In the genomic region with DNA sequence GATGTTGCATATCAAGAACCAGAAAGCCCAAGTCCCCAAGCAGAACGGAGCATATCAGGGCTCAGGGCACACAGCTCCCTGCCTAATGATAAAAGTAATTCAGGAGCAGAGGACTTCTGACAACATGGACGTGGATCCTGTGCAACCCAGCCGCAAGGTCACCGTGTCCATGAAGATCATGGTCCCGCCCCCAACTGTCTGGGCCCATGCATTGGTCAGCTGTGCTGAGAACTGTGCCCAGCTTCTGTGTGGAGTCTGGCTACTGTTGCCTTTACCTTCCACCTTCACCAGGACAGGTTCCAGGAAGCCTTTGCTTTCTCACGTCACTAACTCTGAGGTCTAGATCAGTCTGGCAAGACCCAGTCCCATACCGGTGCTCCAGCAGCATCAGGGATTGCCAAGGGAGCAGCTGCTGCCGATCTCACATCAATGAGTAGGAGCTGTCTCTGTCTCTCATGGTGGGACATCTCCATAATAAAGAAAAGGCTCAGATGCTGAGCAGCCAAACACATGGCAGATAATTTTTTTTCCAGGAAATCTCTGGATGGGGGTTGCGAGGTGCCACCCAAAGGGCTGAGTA, we compare ENCODE assay signal across 20 mouse cellular contexts. TPM values are rescaled to one million over a fixed set of nuclear protein-coding genes. Genes with fewer than 3 reads are reported as not detected.
DNase-seq lines count a peak whose midpoint lies in the region; ATAC-seq and TF ChIP-seq lines count a peak whose summit lies in the region.
"Had no signal": no experiment of that assay in that cellular context is flagged by ENCODE, and none has a peak within 500 bp of the region (broad histone marks: within the 10 kb centered on the region; RNA-seq: fewer than 3 reads in every experiment).

No protein-coding gene starts in this region.

- no peaks in the 10 kb centered on the region for H3K36me3 ChIP-seq in hindbrain, embryonic 10.5 days
- no peaks in the 10 kb centered on the region for H3K36me3 ChIP-seq in hindbrain, postnatal 0 days (ENCODE audit: insufficient read depth, low read length)
- no peaks in the 10 kb centered on the region for H3K36me3 ChIP-seq in testis, adult 2 months (ENCODE audit: control insufficient read depth, insufficient read depth, low read length)
- no peaks in the 10 kb centered on the region for H3K36me3 ChIP-seq in intestine, postnatal 0 days (ENCODE audit: control insufficient read depth, insufficient read depth)
- H3K36me3 ChIP-seq in stomach, postnatal 0 days (ENCODE audit: control insufficient read depth, insufficient read depth, low read length), result no peaks in the 10 kb centered on the region
- H3K36me3 ChIP-seq: limb, embryonic 13.5 days; midbrain, embryonic 15.5 days had no signal

- H3K9me3 ChIP-seq in hindbrain, embryonic 10.5 days, result no peaks in the 10 kb centered on the region
- no peaks in the 10 kb centered on the region for H3K9me3 ChIP-seq in hindbrain, postnatal 0 days (ENCODE audit: low read length)
- H3K9me3 ChIP-seq in intestine, postnatal 0 days (ENCODE audit: control insufficient read depth), result no peaks in the 10 kb centered on the region
- H3K9me3 ChIP-seq in stomach, postnatal 0 days (ENCODE audit: control insufficient read depth, low read length), result no peaks in the 10 kb centered on the region
- H3K9me3 ChIP-seq: forebrain, embryonic 13.5 days; limb, embryonic 13.5 days; midbrain, embryonic 15.5 days had no signal

- no peak overlapping the region for H3K9ac ChIP-seq in hindbrain, postnatal 0 days (replicated peaks; ENCODE audit: low read length)
- H3K9ac ChIP-seq in intestine, postnatal 0 days (ENCODE audit: low read depth, low read length), result no peak overlapping the region
- no peak overlapping the region for H3K9ac ChIP-seq in stomach, postnatal 0 days (ENCODE audit: low read length)
- H3K9ac ChIP-seq: forebrain, embryonic 13.5 days; limb, embryonic 13.5 days; lung, embryonic 14.5 days; midbrain, embryonic 15.5 days had no signal

- no peak for TF ChIP-seq EP300 in stomach, postnatal 0 days (optimal IDR thresholded peaks at IDR 0.05)

- no peaks in the 10 kb centered on the region for H3K27me3 ChIP-seq in hindbrain, embryonic 10.5 days (ENCODE audit: insufficient read depth, poor library complexity, severe bottlenecking)
- H3K27me3 ChIP-seq in hindbrain, postnatal 0 days (ENCODE audit: insufficient read depth, low read length), result no peaks in the 10 kb centered on the region
- H3K27me3 ChIP-seq in testis, adult 2 months (ENCODE audit: control insufficient read depth, insufficient read depth, low read length), result no peaks in the 10 kb centered on the region
- no peaks in the 10 kb centered on the region for H3K27me3 ChIP-seq in intestine, postnatal 0 days (replicated peaks; ENCODE audit: control insufficient read depth, insufficient read depth, low read length)
- H3K27me3 ChIP-seq in stomach, postnatal 0 days (ENCODE audit: control insufficient read depth, insufficient read depth, low read length), result no peaks in the 10 kb centered on the region
- H3K27me3 ChIP-seq: forebrain, embryonic 13.5 days; limb, embryonic 13.5 days; midbrain, embryonic 15.5 days had no signal

- no peak for TF ChIP-seq CTCF in hindbrain, postnatal 0 days (IDR thresholded peaks at IDR 0.05; ENCODE audit: low read depth)
- no peak for TF ChIP-seq CTCF in testis, adult 2 months (IDR thresholded peaks at IDR 0.05; ENCODE audit: control insufficient read depth, insufficient read depth, insufficient replicate concordance, low read depth, low read length)
- no peak for TF ChIP-seq CTCF in intestine, postnatal 0 days (IDR thresholded peaks at IDR 0.05; ENCODE audit: low read depth)
- no peak for TF ChIP-seq CTCF in stomach, postnatal 0 days (IDR thresholded peaks at IDR 0.05; ENCODE audit: low read depth)
- TF ChIP-seq CTCF in layer of hippocampus, adult 2 months (conservative IDR thresholded peaks at IDR 0.05), result no peak

- no peak overlapping the region for H3K4me2 ChIP-seq in hindbrain, postnatal 0 days (ENCODE audit: low read depth, low read length)
- peak overlapping the region; percentile 47 for H3K4me2 ChIP-seq in intestine, postnatal 0 days (replicated peaks; ENCODE audit: low read depth)
- H3K4me2 ChIP-seq in stomach, postnatal 0 days (replicated peaks; ENCODE audit: low read depth), result no peak overlapping the region
- H3K4me2 ChIP-seq: forebrain, embryonic 13.5 days; limb, embryonic 13.5 days; lung, embryonic 14.5 days; midbrain, embryonic 15.5 days had no signal

- TF ChIP-seq POLR2A in testis, adult 2 months (IDR thresholded peaks at IDR 0.05; ENCODE audit: control insufficient read depth, low read depth, low read length), result no peak

- WGBS in hindbrain, embryonic 10.5 days, result 86% methylated on average over 9 of the region's 9 CpGs
- 71% methylated on average over 9 of the region's 9 CpGs for WGBS in hindbrain, postnatal 0 days
- 56% methylated on average over 9 of the region's 9 CpGs for WGBS in intestine, postnatal 0 days
- 71% methylated on average over 9 of the region's 9 CpGs for WGBS in stomach, postnatal 0 days

- no peak for ATAC-seq in hindbrain, postnatal 0 days
- ATAC-seq in intestine, postnatal 0 days, result peak; percentile 9; the same call in 1 of the 2 replicates
- peak; percentile 66 for ATAC-seq in stomach, postnatal 0 days (ENCODE audit: low FRiP score, low TSS enrichment)
- ATAC-seq: forebrain, embryonic 13.5 days; hindbrain, embryonic 16.5 days; midbrain, embryonic 15.5 days had no signal

- DNase-seq in hindbrain, embryonic 10.5 days (ENCODE audit: low spot score), result no peak
- no peak for DNase-seq in hindbrain, postnatal 0 days (ENCODE audit: low spot score)
- DNase-seq in testis, postnatal 10 days (ENCODE audit: low spot score), result no peak
- peak; percentile 62 for DNase-seq in stomach, postnatal 0 days (ENCODE audit: low spot score)
- DNase-seq in adrenal gland, adult 8-10 months, result no peak
- DNase-seq in layer of hippocampus, adult 2 months (ENCODE audit: low spot score in 2 of 2), result no peak
- DNase-seq: cerebellum, adult 11-12 months; cerebellum, postnatal 25 days; heart, postnatal 10 days; kidney, adult 9 months had no signal

- peak overlapping the region; percentile 80 for H3K27ac ChIP-seq in hindbrain, embryonic 10.5 days
- no peak overlapping the region for H3K27ac ChIP-seq in hindbrain, postnatal 0 days
- peak overlapping the region; percentile 61; the same call in 1 of the 2 replicates for H3K27ac ChIP-seq in testis, adult 2 months (ENCODE audit: control insufficient read depth, insufficient read depth, low read depth, low read length)
- H3K27ac ChIP-seq in intestine, postnatal 0 days (ENCODE audit: low read depth, low read length), result peak overlapping the region; percentile 87
- peak overlapping the region; percentile 86 for H3K27ac ChIP-seq in stomach, postnatal 0 days (replicated peaks)
- H3K27ac ChIP-seq in layer of hippocampus, adult 2 months, result no peak overlapping the region
- H3K27ac ChIP-seq: forebrain, embryonic 13.5 days; left cerebral cortex, adult 2 months; limb, embryonic 13.5 days; midbrain, embryonic 15.5 days had no signal

- no peak overlapping the region for H3K4me3 ChIP-seq in hindbrain, embryonic 10.5 days
- H3K4me3 ChIP-seq in hindbrain, postnatal 0 days (ENCODE audit: low read length), result no peak overlapping the region
- H3K4me3 ChIP-seq in testis, adult 2 months (ENCODE audit: control insufficient read depth, low read depth, low read length), result no peak overlapping the region
- no peak overlapping the region for H3K4me3 ChIP-seq in intestine, postnatal 0 days (ENCODE audit: low read depth, low read length)
- H3K4me3 ChIP-seq in stomach, postnatal 0 days (ENCODE audit: low read depth, low read length), result no peak overlapping the region
- H3K4me3 ChIP-seq in layer of hippocampus, adult 2 months, result no peak overlapping the region
- H3K4me3 ChIP-seq: forebrain, embryonic 13.5 days; left cerebral cortex, adult 2 months; limb, embryonic 13.5 days; midbrain, embryonic 15.5 days had no signal

- H3K4me1 ChIP-seq in hindbrain, embryonic 10.5 days (replicated peaks), result peaks cover 40% of the 10 kb centered on the region
- H3K4me1 ChIP-seq in hindbrain, postnatal 0 days (ENCODE audit: insufficient read depth, low read length), result peaks cover 7% of the 10 kb centered on the region; the same call in 1 of the 2 replicates
- H3K4me1 ChIP-seq in testis, adult 2 months (ENCODE audit: control insufficient read depth, insufficient read depth, low read length), result peaks cover 22% of the 10 kb centered on the region
- peaks cover 23% of the 10 kb centered on the region for H3K4me1 ChIP-seq in intestine, postnatal 0 days (replicated peaks; ENCODE audit: control insufficient read depth, insufficient read depth, low read length)
- peaks cover 4% of the 10 kb centered on the region; the same call in 1 of the 2 replicates for H3K4me1 ChIP-seq in stomach, postnatal 0 days (replicated peaks; ENCODE audit: control insufficient read depth, insufficient read depth)

RNA-seq across cellular contexts. Expression of gene Fmod, which starts 18.7 kb away (rescaled TPM):
- 3.6 and 9.8 TPM in 2 replicates for polyA plus RNA-seq in hindbrain, embryonic 10.5 days (2016; fragmentation: Nextera tagmentation; extraction: Ambion mirVana)
- total RNA-seq in hindbrain, postnatal 0 days (2014; rRNA removed), result 10.6 and 16.3 TPM in 2 replicates
- polyA plus RNA-seq in hindbrain, postnatal 0 days (2015; fragmentation: Nextera tagmentation; extraction: Ambion mirVana), result 17.0 and 21.8 TPM in 2 replicates
- polyA plus RNA-seq in testis, adult 2 months (2012; rRNA removed), result 3.6 and 5.1 TPM in 2 replicates
- polyA plus RNA-seq in intestine, postnatal 0 days (2015; fragmentation: Nextera tagmentation; extraction: Ambion mirVana), result 2.2 and 2.4 TPM in 2 replicates
- 7.9 and 9.0 TPM in 2 replicates for polyA plus RNA-seq in stomach, postnatal 0 days (2015; fragmentation: Nextera tagmentation; extraction: Ambion mirVana)
- 10 to 100 TPM in 1 of 4 experiments, 1 to 10 TPM in 3; 6.9 to 10.7 (median 7.7) TPM for total RNA-seq in adrenal gland, adult 8-10 months (2022)
- 1 to 10 TPM; 6.0 to 7.4 TPM for total RNA-seq in layer of hippocampus, adult 2 months (2021)
- total RNA-seq: MEL had no signal

RNA-seq across cellular contexts. Expression of gene Btg2, which starts 23.2 kb away (rescaled TPM):
- 100.0 and 117 TPM in 2 replicates for polyA plus RNA-seq in hindbrain, embryonic 10.5 days (2016; fragmentation: Nextera tagmentation; extraction: Ambion mirVana)
- 11.2 and 26.1 TPM in 2 replicates for total RNA-seq in hindbrain, postnatal 0 days (2014; rRNA removed)
- polyA plus RNA-seq in hindbrain, postnatal 0 days (2015; fragmentation: Nextera tagmentation; extraction: Ambion mirVana), result 13.2 and 14.8 TPM in 2 replicates
- 2.9 and 4.1 TPM in 2 replicates for polyA plus RNA-seq in testis, adult 2 months (2012; rRNA removed)
- polyA plus RNA-seq in intestine, postnatal 0 days (2015; fragmentation: Nextera tagmentation; extraction: Ambion mirVana), result 30.0 and 32.6 TPM in 2 replicates
- polyA plus RNA-seq in stomach, postnatal 0 days (2015; fragmentation: Nextera tagmentation; extraction: Ambion mirVana), result 85.9 and 96.8 TPM in 2 replicates
- 10 to 100 TPM; 28.1 to 56.5 (median 50.6) TPM for total RNA-seq in adrenal gland, adult 8-10 months (2022)
- total RNA-seq in layer of hippocampus, adult 2 months (2021), result 10 to 100 TPM; 17.2 to 22.0 TPM

RNA-seq across cellular contexts. Expression of gene Chit1, which starts 55.3 kb away (rescaled TPM):
- not detected in 2 replicates for polyA plus RNA-seq in hindbrain, embryonic 10.5 days (2016; fragmentation: Nextera tagmentation; extraction: Ambion mirVana)
- total RNA-seq in hindbrain, postnatal 0 days (2014; rRNA removed), result 0.14 TPM in 1 of 2 replicates, not detected in the other
- 0.46 and 0.48 TPM in 2 replicates for polyA plus RNA-seq in hindbrain, postnatal 0 days (2015; fragmentation: Nextera tagmentation; extraction: Ambion mirVana)
- 8.7 and 10.4 TPM in 2 replicates for polyA plus RNA-seq in testis, adult 2 months (2012; rRNA removed)
- 0.25 TPM in 1 of 2 replicates, not detected in the other for polyA plus RNA-seq in intestine, postnatal 0 days (2015; fragmentation: Nextera tagmentation; extraction: Ambion mirVana)
- 38.5 and 45.1 TPM in 2 replicates for polyA plus RNA-seq in stomach, postnatal 0 days (2015; fragmentation: Nextera tagmentation; extraction: Ambion mirVana)
- total RNA-seq in adrenal gland, adult 8-10 months (2022), result under 1 TPM in 1 of 4 experiments, not detected in 3; 0.28 TPM
- total RNA-seq in layer of hippocampus, adult 2 months (2021), result under 1 TPM in 1 of 2 experiments, not detected in 1; 0.20 TPM
- total RNA-seq: adrenal gland, adult 18-20 months; heart, postnatal 10 days; left cerebral cortex, adult 2 months; MEL had no signal
- polyA plus RNA-seq: lung, embryonic 14.5 days had no signal

Comparison
In these comparisons a context has a peak if more than half of its experiments do, and no peak if none do; other contexts are left out.
1. H3K27ac ChIP-seq: peak in hindbrain, embryonic 10.5 days (single experiment), testis, adult 2 months (single experiment), intestine, postnatal 0 days (single experiment) and stomach, postnatal 0 days (single experiment); none in hindbrain, postnatal 0 days (single experiment) and layer of hippocampus, adult 2 months (single experiment).